Mouse (Mus musculus) heart, embryonic 16.5 days (tissue): ENCODE results near the gene Mlx. TPM values are rescaled to one million over a fixed set of nuclear protein-coding genes. Genes with fewer than 3 reads are reported as not detected.
A peak's percentile ranks its signal among the peaks of the same experiment; 100 is the strongest.
"Not testable (repeated sequence)": the region's sequence is repeated elsewhere in the genome, so short reads cannot be mapped to it uniquely, and the experiment has no call there.

Source experiments
- ATAC-seq: fragments of 200-750 bp; cut with Nextera tagmentation; replicated peaks from 2 replicates; pipeline ENCODE4 v1.8.0; 2017; ENCODE audit warnings: moderate number of reproducible peaks; ENCODE audit not compliant: insufficient read depth, low FRiP score; ENCODE audit errors: extremely low read depth
- H3K27ac ChIP-seq: fragments of 300-500 bp; sonication (generic); 2 replicates; pipeline ENCODE4 v1.5.1; 2014; ENCODE audit warnings: mild to moderate bottlenecking, low read length, control low read depth, moderate library complexity
- H3K27me3 ChIP-seq: fragments of 300-500 bp; sonication (generic); 2 replicates; pipeline ENCODE4 v1.6.1; 2014; ENCODE audit warnings: low read length, mixed read lengths; ENCODE audit not compliant: control insufficient read depth, insufficient read depth
- H3K36me3 ChIP-seq: fragments of 300-500 bp; sonication (generic); 2 replicates; pipeline ENCODE4 v1.6.1; 2014; ENCODE audit not compliant: control insufficient read depth, insufficient read depth
- H3K4me1 ChIP-seq: fragments of 300-500 bp; sonication (generic); 2 replicates; pipeline ENCODE4 v1.6.1; 2014; ENCODE audit warnings: low read length, mixed read lengths; ENCODE audit not compliant: control insufficient read depth, insufficient read depth
- H3K4me2 ChIP-seq: fragments of 300-500 bp; sonication (generic); 2 replicates; pipeline ENCODE4 v1.6.1; 2014; ENCODE audit warnings: low read depth, mild to moderate bottlenecking, control low read depth, low read length
- H3K4me3 ChIP-seq: fragments of 300-500 bp; sonication (generic); 2 replicates; pipeline ENCODE4 v1.5.1; 2014; ENCODE audit warnings: mild to moderate bottlenecking, control low read depth, low read length
- H3K9ac ChIP-seq: fragments of 300-500 bp; sonication (generic); 2 replicates; pipeline ENCODE4 v1.6.1; 2014; ENCODE audit warnings: low read length, control low read depth
- H3K9me3 ChIP-seq: fragments of 300-500 bp; sonication (generic); replicated peaks from 2 replicates; pipeline ENCODE4 v1.6.1; 2016; ENCODE audit warnings: low read length; ENCODE audit not compliant: control insufficient read depth
- WGBS: fragments of 180-500 bp; shearing (Covaris S2); extraction: QIAGEN DNeasy Blood & Tissue Kit; methylation state at CpG from one replicate; pipeline ENCODE4 v1.1.7; 2014; 5-methylcytosine and 5-hydroxymethylcytosine counted together
- polyA plus RNA-seq: library from polyadenylated mRNA; unstranded; fragments of >200 nt; fragmentation: Nextera tagmentation; extraction: Ambion mirVana; gene quantifications from 2 replicates; pipeline ENCODE4 v1.2.1, GENCODE M21; 2015

Gene Mlx
- polyA plus RNA-seq, 1 experiment from 2014 or later, result 38.6 TPM

- WGBS, result 18% methylated on average over 19 of the region's 19 CpGs
- peaks cover 25% of the 10 kb centered on the region for H3K4me1 ChIP-seq
These were observed 33.6 kb downstream of the Mlx start for GRCm38 (mm10) chr11:101120545-101121188.

GRCm38 (mm10) chr11:101124494-101124893 lies 37.4 kb downstream of the Mlx start:
- not testable (repeated sequence) for H3K4me3 ChIP-seq, H3K27me3 ChIP-seq, H3K9me3 ChIP-seq, H3K27ac ChIP-seq, ATAC-seq, H3K4me2 ChIP-seq, H3K9ac ChIP-seq
- Histone ChIP-seq H3K36me3 (peaks cover 25% of the 10 kb centered on the region), H3K4me1 (peaks cover 13% of the 10 kb centered on the region)
- WGBS, result 91% methylated on average over 8 of the region's 8 CpGs

More at GRCm38 (mm10) chr11:101120545-101121188, 33.6 kb downstream of the Mlx start:
- Histone ChIP-seq H3K4me3 (peak overlapping the region; percentile 99), H3K9ac (peak overlapping the region; percentile 75), H3K36me3 (peaks cover 15% of the 10 kb centered on the region), H3K4me2 (peak overlapping the region; percentile 81), H3K9me3 (no peaks in the 10 kb centered on the region), H3K27me3 (no peaks in the 10 kb centered on the region), H3K27ac (peak overlapping the region; percentile 91)
- ATAC-seq, result no peak

GRCm38 (mm10) chr11:101125008-101125407 lies 37.9 kb downstream of the Mlx start:
- H3K27me3 ChIP-seq, H3K27ac ChIP-seq, ATAC-seq, H3K9me3 ChIP-seq, H3K4me3 ChIP-seq, H3K4me2 ChIP-seq, H3K9ac ChIP-seq: not testable (repeated sequence)
- WGBS, result 99% methylated on average over 7 of the region's 9 CpGs
- Histone ChIP-seq H3K4me1 (peaks cover 14% of the 10 kb centered on the region), H3K36me3 (peaks cover 25% of the 10 kb centered on the region)

DNA sequence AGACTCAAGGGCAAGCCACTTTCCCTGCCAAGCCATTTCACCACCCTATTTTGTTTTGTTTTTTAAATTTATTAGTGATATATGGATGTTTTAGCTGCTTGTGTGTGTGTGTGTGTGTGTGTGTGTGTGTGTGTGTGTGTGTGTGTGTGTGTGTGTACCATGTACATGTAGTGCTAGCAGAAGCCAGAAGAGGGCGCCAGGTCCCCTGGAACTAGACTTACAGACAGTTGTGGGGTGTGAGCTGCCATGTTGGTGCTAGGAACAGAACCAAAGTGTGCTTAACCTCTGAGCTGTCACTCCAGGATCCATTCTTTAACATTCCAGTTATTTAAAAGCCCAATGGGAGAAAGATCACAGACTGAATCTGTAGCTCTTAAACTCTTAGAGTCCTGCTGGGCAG lies 40.0 kb downstream of the Mlx start:
- Histone ChIP-seq H3K9ac (no peak overlapping the region), H3K27me3 (no peaks in the 10 kb centered on the region), H3K9me3 (peaks cover 2% of the 10 kb centered on the region; the same call in 1 of the 2 replicates), H3K4me2 (no peak overlapping the region), H3K4me1 (peaks cover 13% of the 10 kb centered on the region), H3K27ac (no peak overlapping the region), H3K4me3 (no peak overlapping the region), H3K36me3 (peaks cover 25% of the 10 kb centered on the region)
- ATAC-seq, result no peak
- 92% methylated on average over 1 of the region's 1 CpGs for WGBS

GRCm38 (mm10) chr11:101128996-101129577 lies 42.0 kb downstream of the Mlx start:
- Histone ChIP-seq H3K27ac (no peak overlapping the region), H3K4me2 (no peak overlapping the region), H3K9me3 (peaks cover 2% of the 10 kb centered on the region; the same call in 1 of the 2 replicates), H3K4me3 (no peak overlapping the region), H3K9ac (no peak overlapping the region), H3K36me3 (peaks cover 13% of the 10 kb centered on the region), H3K27me3 (no peaks in the 10 kb centered on the region), H3K4me1 (peaks cover 15% of the 10 kb centered on the region)
- WGBS, result 84% methylated on average over 11 of the region's 11 CpGs
- no peak for ATAC-seq

GRCm38 (mm10) chr11:101130056-101130756 lies 43.1 kb downstream of the Mlx start:
- no peaks in the 10 kb centered on the region for H3K27me3 ChIP-seq
- WGBS, result 19% methylated on average over 18 of the region's 18 CpGs
- peak overlapping the region; percentile 62 for H3K9ac ChIP-seq
- H3K9me3 ChIP-seq, result peaks cover 2% of the 10 kb centered on the region; the same call in 1 of the 2 replicates
- peak overlapping the region; percentile 47 for H3K4me2 ChIP-seq
- peak overlapping the region; percentile 94 for H3K27ac ChIP-seq
- peaks cover 13% of the 10 kb centered on the region for H3K36me3 ChIP-seq
- ATAC-seq, result peak; percentile 90
- H3K4me3 ChIP-seq, result no peak overlapping the region
- peaks cover 20% of the 10 kb centered on the region for H3K4me1 ChIP-seq

- H3K27me3 ChIP-seq, result no peaks in the 10 kb centered on the region
- peaks cover 20% of the 10 kb centered on the region for H3K4me1 ChIP-seq
- no peak overlapping the region for H3K4me2 ChIP-seq
- H3K9me3 ChIP-seq, result peaks cover 2% of the 10 kb centered on the region; the same call in 1 of the 2 replicates
- peaks cover 6% of the 10 kb centered on the region for H3K36me3 ChIP-seq
- WGBS, result 89% methylated on average over 2 of the region's 2 CpGs
- no peak overlapping the region for H3K9ac ChIP-seq
- no peak overlapping the region for H3K4me3 ChIP-seq
- no peak for ATAC-seq
- no peak overlapping the region for H3K27ac ChIP-seq
These were observed 44.1 kb downstream of the Mlx start for GRCm38 (mm10) chr11:101131187-101131586.

- H3K27me3 ChIP-seq, result no peaks in the 10 kb centered on the region
- ATAC-seq, result no peak
- WGBS, result 93% methylated on average over 6 of the region's 6 CpGs
- H3K4me2 ChIP-seq, result no peak overlapping the region
- H3K9ac ChIP-seq, result no peak overlapping the region
- H3K36me3 ChIP-seq, result peaks cover 1% of the 10 kb centered on the region
- no peak overlapping the region for H3K4me3 ChIP-seq
- peaks cover 20% of the 10 kb centered on the region for H3K4me1 ChIP-seq
- H3K27ac ChIP-seq, result no peak overlapping the region
- peaks cover 2% of the 10 kb centered on the region; the same call in 1 of the 2 replicates for H3K9me3 ChIP-seq
These were observed 44.6 kb downstream of the Mlx start for GRCm38 (mm10) chr11:101131701-101132100.

GRCm38 (mm10) chr11:101133037-101133436 lies 46.0 kb downstream of the Mlx start:
- no peaks in the 10 kb centered on the region for H3K27me3 ChIP-seq
- H3K27ac ChIP-seq, result no peak overlapping the region
- H3K4me1 ChIP-seq, result peaks cover 20% of the 10 kb centered on the region
- ATAC-seq, result no peak
- H3K36me3 ChIP-seq, result no peaks in the 10 kb centered on the region
- 55% methylated on average over 12 of the region's 12 CpGs for WGBS
- no peak overlapping the region for H3K4me3 ChIP-seq
- peaks cover 2% of the 10 kb centered on the region; the same call in 1 of the 2 replicates for H3K9me3 ChIP-seq
- H3K4me2 ChIP-seq, result no peak overlapping the region
- no peak overlapping the region for H3K9ac ChIP-seq
